Mouse (Mus musculus): ENCODE data around the gene Fam168b.

DNA sequence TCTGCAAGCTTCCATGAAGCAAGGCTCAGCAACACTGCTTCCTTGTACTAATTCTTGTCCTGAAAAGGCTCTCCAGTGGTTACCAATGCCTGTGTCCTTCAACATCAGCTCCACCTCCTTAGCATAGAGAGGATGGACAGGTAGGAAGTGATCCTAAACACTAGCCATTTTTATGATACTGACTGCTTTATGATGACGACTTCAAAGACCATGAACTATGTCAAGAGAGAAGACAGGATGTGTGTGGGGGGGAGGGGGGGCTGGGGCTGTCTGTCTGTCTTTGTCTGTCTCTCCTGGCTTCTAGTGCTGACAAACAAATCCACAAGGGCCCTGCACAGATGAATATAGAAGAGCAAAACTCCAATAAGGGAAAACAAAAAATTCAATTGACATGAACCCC is 11.5 kb downstream of the Fam168b start:
- no peak for TF ChIP-seq CTCF (IDR thresholded peaks at IDR 0.05; ENCODE audit: borderline replicate concordance, extremely low read depth, insufficient read depth, insufficient read length)
- TF ChIP-seq POLR2A (IDR thresholded peaks at IDR 0.05; ENCODE audit: borderline replicate concordance, extremely low read depth, insufficient read depth, insufficient read length, poor library complexity, severe bottlenecking), result no peak

All from brain, embryonic 14.5 days (tissue).